Mouse (Mus musculus) myocyte (in vitro differentiated cells): ENCODE results near the gene Serpinh1.

Experiments used
- E2F4 ChIP-seq: IDR thresholded peaks from one replicate; pipeline ENCODE4 v1.6.1; 2011; ENCODE audit warnings: mild to moderate bottlenecking, control low read depth, moderate library complexity; ENCODE audit not compliant: insufficient read depth
- POLR2A ChIP-seq: IDR thresholded peaks from one replicate; pipeline ENCODE4 v1.6.1; 2011; ENCODE audit warnings: low read depth, mild to moderate bottlenecking, control low read depth, moderate library complexity; ENCODE audit not compliant: insufficient read length

- TF ChIP-seq E2F4 = no peak
- TF ChIP-seq POLR2A = no peak
Observed at GRCm38 (mm10) chr7:99323321-99323700, 29.7 kb downstream of the Serpinh1 start.
